Mouse (Mus musculus): ENCODE results near the gene Cdk14. TPM values are rescaled to one million over a fixed set of nuclear protein-coding genes. Genes with fewer than 3 reads are reported as not detected.

Gene Cdk14
- polyA plus RNA-seq, 1 experiment from 2014 or later, result 19.2 TPM

DNA sequence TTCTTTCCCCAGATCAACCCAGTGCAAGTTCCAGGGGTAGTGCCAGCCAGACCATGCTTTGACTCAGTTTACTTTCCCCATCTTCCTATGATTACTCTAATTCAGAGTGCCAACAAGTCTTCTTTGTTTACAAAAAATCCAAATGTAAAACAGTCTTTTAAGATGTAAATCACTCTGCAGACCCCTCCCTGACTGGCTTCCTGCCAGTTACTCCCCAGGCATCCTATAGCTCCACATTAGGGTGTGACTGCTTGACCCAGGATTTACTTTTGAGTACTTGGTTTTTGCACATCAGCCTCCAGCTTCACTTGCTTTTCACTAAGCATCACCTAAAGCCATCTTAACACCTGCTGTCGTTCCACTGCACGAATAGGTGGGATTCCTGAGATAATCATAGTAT, 254.0 kb downstream of the Cdk14 start:
- no peak overlapping the region for H3K4me2 ChIP-seq
- ATAC-seq (ENCODE audit: insufficient number of reproducible peaks, low FRiP score, low TSS enrichment, low read depth), result no peak
- H3K36me3 ChIP-seq, result no peaks in the 10 kb centered on the region
- no peaks in the 10 kb centered on the region for H3K9me3 ChIP-seq
- no peak overlapping the region for H3K9ac ChIP-seq
- H3K4me1 ChIP-seq, result no peaks in the 10 kb centered on the region
- 37% methylated on average over 2 of the region's 2 CpGs for WGBS
- H3K4me3 ChIP-seq, result no peak overlapping the region
- no peak overlapping the region for H3K27ac ChIP-seq
- no peaks in the 10 kb centered on the region for H3K27me3 ChIP-seq

- Histone ChIP-seq H3K4me1 (no peaks in the 10 kb centered on the region), H3K9ac (no peak overlapping the region), H3K27ac (no peak overlapping the region), H3K4me3 (no peak overlapping the region), H3K36me3 (no peaks in the 10 kb centered on the region), H3K9me3 (no peaks in the 10 kb centered on the region), H3K27me3 (no peaks in the 10 kb centered on the region), H3K4me2 (no peak overlapping the region)
- 90% methylated on average over 5 of the region's 5 CpGs for WGBS
- ATAC-seq (ENCODE audit: insufficient number of reproducible peaks, low FRiP score, low TSS enrichment, low read depth), result no peak
These were observed 255.8 kb downstream of the Cdk14 start for GRCm38 (mm10) chr5:5164326-5164725.

DNA sequence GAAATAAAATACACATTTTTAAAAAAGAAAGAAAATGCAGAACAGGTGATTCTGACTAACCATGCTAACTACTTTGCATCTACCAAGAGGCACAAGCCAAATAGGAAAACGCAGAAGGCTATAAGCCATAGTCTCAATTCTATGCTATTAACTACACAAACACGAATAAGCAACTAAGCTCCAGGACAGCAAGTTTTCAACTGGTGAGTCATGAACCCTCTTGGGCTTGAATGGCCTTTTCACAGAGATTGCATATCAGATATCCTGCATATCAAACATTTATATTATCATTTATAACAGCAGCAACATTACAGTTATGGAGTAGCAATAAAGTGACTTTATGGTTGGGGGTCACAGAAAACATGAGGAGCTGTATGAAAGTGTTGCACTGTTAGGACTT, 256.3 kb downstream of the Cdk14 start:
- no peaks in the 10 kb centered on the region for H3K9me3 ChIP-seq
- no peaks in the 10 kb centered on the region for H3K36me3 ChIP-seq
- H3K27ac ChIP-seq, result no peak overlapping the region
- 81% methylated on average over 2 of the region's 2 CpGs for WGBS
- no peak overlapping the region for H3K9ac ChIP-seq
- no peak for ATAC-seq (ENCODE audit: insufficient number of reproducible peaks, low FRiP score, low TSS enrichment, low read depth)
- no peaks in the 10 kb centered on the region for H3K4me1 ChIP-seq
- no peaks in the 10 kb centered on the region for H3K27me3 ChIP-seq
- H3K4me2 ChIP-seq, result no peak overlapping the region
- no peak overlapping the region for H3K4me3 ChIP-seq

DNA sequence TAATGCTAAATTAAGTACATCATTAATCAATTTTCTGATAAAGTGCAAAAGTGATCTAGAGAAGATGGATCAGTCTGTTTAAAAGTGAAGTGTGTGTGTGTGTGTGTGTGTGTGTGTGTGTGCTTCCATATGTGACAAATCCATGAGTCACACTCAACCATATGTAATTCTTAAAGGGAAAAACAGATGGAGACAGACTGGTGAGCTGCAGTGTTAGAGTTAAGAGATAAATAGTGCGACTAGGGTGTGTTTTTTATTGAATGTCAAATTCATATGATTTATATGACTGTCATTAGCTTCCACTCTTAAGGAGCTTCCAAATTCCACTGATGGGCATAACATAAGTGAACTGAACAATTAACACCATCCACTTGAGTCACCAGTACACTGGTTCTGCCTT, 260.6 kb downstream of the Cdk14 start:
- no peaks in the 10 kb centered on the region for H3K27me3 ChIP-seq
- no peak overlapping the region for H3K27ac ChIP-seq
- no peak overlapping the region for H3K4me3 ChIP-seq
- no peak overlapping the region for H3K9ac ChIP-seq
- no peak overlapping the region for H3K4me2 ChIP-seq
- H3K9me3 ChIP-seq, result no peaks in the 10 kb centered on the region
- ATAC-seq (ENCODE audit: insufficient number of reproducible peaks, low FRiP score, low TSS enrichment, low read depth), result no peak
- 59% methylated on average over 1 of the region's 1 CpGs for WGBS
- H3K36me3 ChIP-seq, result no peaks in the 10 kb centered on the region
- no peaks in the 10 kb centered on the region for H3K4me1 ChIP-seq

DNA sequence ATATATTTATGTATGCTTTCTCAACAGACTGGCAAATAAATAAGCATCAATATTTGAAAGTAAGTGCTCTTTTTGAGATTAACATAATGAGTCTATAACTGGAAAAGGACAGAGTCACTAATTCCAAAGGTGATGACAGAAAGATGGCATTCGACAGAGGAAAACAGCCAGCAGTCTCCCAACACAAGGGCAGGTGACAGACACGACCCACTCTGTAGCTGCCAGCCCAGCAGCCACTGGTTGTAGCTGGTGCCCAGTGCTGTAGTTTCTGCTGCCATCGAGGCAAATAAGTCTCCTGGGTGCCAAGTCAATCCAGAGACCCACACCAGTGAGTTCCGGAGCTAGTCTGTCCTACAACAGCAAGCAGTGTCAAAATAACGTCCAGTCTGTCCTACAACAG, 280.3 kb downstream of the Cdk14 start:
- Histone ChIP-seq H3K9me3 (no peaks in the 10 kb centered on the region), H3K4me3 (no peak overlapping the region), H3K9ac (no peak overlapping the region), H3K4me1 (no peaks in the 10 kb centered on the region), H3K27ac (no peak overlapping the region), H3K4me2 (no peak overlapping the region), H3K27me3 (no peaks in the 10 kb centered on the region), H3K36me3 (no peaks in the 10 kb centered on the region)
- 80% methylated on average over 5 of the region's 5 CpGs for WGBS
- ATAC-seq (ENCODE audit: insufficient number of reproducible peaks, low FRiP score, low TSS enrichment, low read depth), result no peak

- ATAC-seq (ENCODE audit: insufficient number of reproducible peaks, low FRiP score, low TSS enrichment, low read depth), result no peak
- Histone ChIP-seq H3K4me3 (no peak overlapping the region), H3K9me3 (no peaks in the 10 kb centered on the region), H3K27ac (no peak overlapping the region), H3K4me2 (no peak overlapping the region), H3K36me3 (no peaks in the 10 kb centered on the region), H3K9ac (no peak overlapping the region), H3K27me3 (no peaks in the 10 kb centered on the region), H3K4me1 (no peaks in the 10 kb centered on the region)
- WGBS, result 78% methylated on average over 13 of the region's 13 CpGs
These were observed 285.1 kb downstream of the Cdk14 start for GRCm38 (mm10) chr5:5134905-5135511.

GRCm38 (mm10) chr5:5134143-5134904, 285.8 kb downstream of the Cdk14 start:
- Histone ChIP-seq H3K9me3 (no peaks in the 10 kb centered on the region), H3K27me3 (no peaks in the 10 kb centered on the region), H3K4me3 (no peak overlapping the region), H3K4me2 (no peak overlapping the region), H3K36me3 (no peaks in the 10 kb centered on the region), H3K4me1 (no peaks in the 10 kb centered on the region), H3K9ac (no peak overlapping the region), H3K27ac (no peak overlapping the region)
- ATAC-seq (ENCODE audit: insufficient number of reproducible peaks, low FRiP score, low TSS enrichment, low read depth), result no peak
- 78% methylated on average over 6 of the region's 6 CpGs for WGBS

GRCm38 (mm10) chr5:5128852-5129251, 291.3 kb downstream of the Cdk14 start:
- no peak for ATAC-seq (ENCODE audit: insufficient number of reproducible peaks, low FRiP score, low TSS enrichment, low read depth)
- no peak overlapping the region for H3K27ac ChIP-seq
- no peaks in the 10 kb centered on the region for H3K9me3 ChIP-seq
- H3K4me1 ChIP-seq, result no peaks in the 10 kb centered on the region
- no peak overlapping the region for H3K4me2 ChIP-seq
- H3K9ac ChIP-seq, result no peak overlapping the region
- no peaks in the 10 kb centered on the region for H3K27me3 ChIP-seq
- no peaks in the 10 kb centered on the region for H3K36me3 ChIP-seq
- no peak overlapping the region for H3K4me3 ChIP-seq
- WGBS, result 84% methylated on average over 1 of the region's 1 CpGs

DNA sequence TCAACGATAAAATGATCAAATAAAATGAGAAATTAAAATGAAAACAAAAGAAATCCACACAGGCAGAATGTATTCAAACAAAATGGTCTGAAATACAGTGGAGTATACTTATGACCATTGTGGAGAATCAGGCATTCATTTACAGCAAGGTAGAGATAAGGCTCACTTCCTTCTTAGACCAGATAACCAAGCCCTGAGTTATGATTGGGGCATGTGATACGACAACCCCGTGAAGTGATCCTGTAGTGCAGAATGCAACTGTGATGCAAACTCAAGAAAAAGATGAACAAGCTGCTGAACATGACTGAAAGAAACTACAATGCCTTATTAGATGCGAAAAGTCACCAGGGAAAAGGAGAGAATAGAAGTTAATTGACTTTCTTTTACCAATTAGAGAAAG, 295.5 kb downstream of the Cdk14 start:
- H3K4me1 ChIP-seq, result no peaks in the 10 kb centered on the region
- H3K9me3 ChIP-seq, result no peaks in the 10 kb centered on the region
- no peaks in the 10 kb centered on the region for H3K27me3 ChIP-seq
- no peak overlapping the region for H3K9ac ChIP-seq
- no peak for ATAC-seq (ENCODE audit: insufficient number of reproducible peaks, low FRiP score, low TSS enrichment, low read depth)
- 91% methylated on average over 4 of the region's 4 CpGs for WGBS
- H3K27ac ChIP-seq, result no peak overlapping the region
- H3K4me3 ChIP-seq, result no peak overlapping the region
- no peak overlapping the region for H3K4me2 ChIP-seq
- no peaks in the 10 kb centered on the region for H3K36me3 ChIP-seq

- Histone ChIP-seq H3K4me3 (no peak overlapping the region), H3K27me3 (no peaks in the 10 kb centered on the region), H3K36me3 (no peaks in the 10 kb centered on the region), H3K4me1 (peaks cover 3% of the 10 kb centered on the region; the same call in 1 of the 2 replicates), H3K27ac (no peak overlapping the region), H3K9ac (no peak overlapping the region), H3K4me2 (no peak overlapping the region), H3K9me3 (no peaks in the 10 kb centered on the region)
- WGBS, result 26% methylated on average over 5 of the region's 5 CpGs
- ATAC-seq (ENCODE audit: insufficient number of reproducible peaks, low FRiP score, low TSS enrichment, low read depth), result no peak
These were observed 303.2 kb downstream of the Cdk14 start for GRCm38 (mm10) chr5:5116775-5117522.

DNA sequence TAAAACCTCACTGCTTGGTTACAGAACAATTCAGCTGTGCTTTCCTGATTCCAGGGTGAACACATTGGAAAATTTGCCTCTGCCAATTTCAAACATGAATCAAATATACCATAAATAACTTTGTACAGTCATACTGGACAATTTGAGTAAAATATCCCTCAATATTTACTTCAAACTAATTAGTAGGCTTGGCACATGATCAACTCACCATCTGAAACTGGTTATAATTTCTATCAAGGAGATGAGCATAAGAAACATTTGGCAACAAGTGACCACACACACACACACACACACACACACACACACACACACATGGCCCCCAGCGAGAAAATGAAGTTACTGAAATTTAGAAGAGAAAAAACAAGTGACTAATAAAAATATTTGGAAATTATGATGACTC, 304.6 kb downstream of the Cdk14 start:
- Histone ChIP-seq H3K9me3 (no peaks in the 10 kb centered on the region), H3K27me3 (no peaks in the 10 kb centered on the region), H3K27ac (no peak overlapping the region), H3K4me3 (no peak overlapping the region), H3K36me3 (no peaks in the 10 kb centered on the region), H3K4me1 (peaks cover 3% of the 10 kb centered on the region; the same call in 1 of the 2 replicates), H3K4me2 (no peak overlapping the region), H3K9ac (no peak overlapping the region)
- ATAC-seq (ENCODE audit: insufficient number of reproducible peaks, low FRiP score, low TSS enrichment, low read depth), result no peak
- 61% methylated on average over 1 of the region's 1 CpGs for WGBS

- no peak for ATAC-seq (ENCODE audit: insufficient number of reproducible peaks, low FRiP score, low TSS enrichment, low read depth)
- Histone ChIP-seq H3K4me2 (no peak overlapping the region), H3K27me3 (no peaks in the 10 kb centered on the region), H3K4me3 (no peak overlapping the region), H3K9ac (no peak overlapping the region), H3K9me3 (no peaks in the 10 kb centered on the region), H3K4me1 (peaks cover 3% of the 10 kb centered on the region; the same call in 1 of the 2 replicates), H3K36me3 (no peaks in the 10 kb centered on the region), H3K27ac (no peak overlapping the region)
- WGBS, result 32% methylated on average over 3 of the region's 3 CpGs
These were observed 310.5 kb downstream of the Cdk14 start for GRCm38 (mm10) chr5:5109621-5110020.

Measured in limb, embryonic 15.5 days (tissue).